Mouse (Mus musculus) limb, embryonic 14.5 days (tissue): ENCODE results near the gene Wdtc1. TPM values are rescaled to one million over a fixed set of nuclear protein-coding genes. Genes with fewer than 3 reads are reported as not detected.

Source experiments
- ATAC-seq: fragments of 200-750 bp; cut with Nextera tagmentation; 2 replicates; pipeline ENCODE4 v1.8.0; 2017; ENCODE audit warnings: low read depth, moderate number of reproducible peaks, moderate TSS enrichment; ENCODE audit not compliant: low FRiP score
- DNase-seq: peaks from one replicate; pipeline ENCODE4 v3.0.0-alpha.2; 2015; ENCODE audit warnings: low spot score
- H3K27ac ChIP-seq: fragments of 300-500 bp; sonication (generic); replicated peaks from 2 replicates; pipeline ENCODE4 v1.5.1; 2014; ENCODE audit warnings: low read depth, mild to moderate bottlenecking, low read length, moderate library complexity, mixed read lengths
- H3K27me3 ChIP-seq: fragments of 300-500 bp; sonication (generic); 2 replicates; pipeline ENCODE4 v1.6.1; 2014; ENCODE audit warnings: low read length, mixed read lengths; ENCODE audit not compliant: control insufficient read depth, insufficient read depth
- H3K36me3 ChIP-seq: fragments of 300-500 bp; sonication (generic); 2 replicates; pipeline ENCODE4 v1.6.1; 2014; ENCODE audit warnings: mild to moderate bottlenecking, low read length, moderate library complexity, mixed read lengths; ENCODE audit not compliant: control insufficient read depth, insufficient read depth
- H3K4me1 ChIP-seq: fragments of 300-500 bp; sonication (generic); 2 replicates; pipeline ENCODE4 v1.6.1; 2014; ENCODE audit warnings: antibody characterized with exemption, low read length, mixed read lengths; ENCODE audit not compliant: control insufficient read depth, insufficient read depth
- H3K4me2 ChIP-seq: fragments of 300-500 bp; sonication (generic); replicated peaks from 2 replicates; pipeline ENCODE4 v1.6.1; 2014; ENCODE audit warnings: low read depth, mild to moderate bottlenecking, low read length, moderate library complexity; ENCODE audit not compliant: severe bottlenecking
- H3K4me3 ChIP-seq: fragments of 300-500 bp; sonication (generic); replicated peaks from 2 replicates; pipeline ENCODE4 v1.5.1; 2014; ENCODE audit warnings: low read length
- H3K9ac ChIP-seq: fragments of 300-500 bp; sonication (generic); 2 replicates; pipeline ENCODE4 v1.6.1; 2014; ENCODE audit warnings: mild to moderate bottlenecking, low read depth, low read length, moderate library complexity; ENCODE audit not compliant: severe bottlenecking
- H3K9me3 ChIP-seq: fragments of 300-500 bp; sonication (generic); 2 replicates; pipeline ENCODE4 v1.6.1; 2016; ENCODE audit warnings: low read length; ENCODE audit not compliant: control insufficient read depth
- POLR2A ChIP-seq: fragments of 200-500 bp; IDR thresholded peaks from 2 replicates; pipeline ENCODE4 v1.8.0; 2012; ENCODE audit warnings: inconsistent platforms, mild to moderate bottlenecking, moderate library complexity, borderline replicate concordance; ENCODE audit not compliant: insufficient read depth, insufficient read length; ENCODE audit errors: extremely low read depth
- WGBS: fragments of 180-500 bp; shearing (Covaris S2); extraction: QIAGEN DNeasy Blood & Tissue Kit; methylation state at CpG from one replicate; pipeline ENCODE4 v1.1.7; 2014; 5-methylcytosine and 5-hydroxymethylcytosine counted together
- polyA plus RNA-seq, 2 experiments: library from polyadenylated mRNA; depleted of rRNA in 1 of 2; stranded (reverse) in 1 of 2; unstranded in 1 of 2; fragments of >200 nt; fragmentation: Nextera tagmentation in 1 of 2; extraction: Ambion mirVana in 1 of 2; gene quantifications; 2 replicates each; pipeline versions ENCODE4 v1.2.1 to v1.2.3; 2012 to 2014

Gene Wdtc1
- polyA plus RNA-seq, 2 experiments: 17.6 to 27.8 TPM

- ATAC-seq: no peak
- WGBS: 82% methylated on average over 8 of the region's 8 CpGs
Measured at GRCm38 (mm10) chr4:133314896-133315295, 38.4 kb downstream of the Wdtc1 start.

GRCm38 (mm10) chr4:133309948-133310347 lies 43.3 kb downstream of the Wdtc1 start:
- Histone ChIP-seq H3K36me3 (peaks cover 23% of the 10 kb centered on the region), H3K4me1 (no peaks in the 10 kb centered on the region), H3K9ac (no peak overlapping the region), H3K4me2 (no peak overlapping the region), H3K9me3 (no peaks in the 10 kb centered on the region), H3K4me3 (no peak overlapping the region), H3K27ac (no peak overlapping the region), H3K27me3 (no peaks in the 10 kb centered on the region)
- DNase-seq (peak; percentile 86), ATAC-seq (peak; percentile 50; the same call in 1 of the 2 replicates)
- no peak for TF ChIP-seq POLR2A
- 0% methylated on average over 3 of the region's 3 CpGs for WGBS

More at GRCm38 (mm10) chr4:133314896-133315295, 38.4 kb downstream of the Wdtc1 start:
- no peaks in the 10 kb centered on the region for H3K9me3 ChIP-seq
- no peak for DNase-seq
- H3K36me3 ChIP-seq: peaks cover 15% of the 10 kb centered on the region; the same call in 1 of the 2 replicates
- no peaks in the 10 kb centered on the region for H3K27me3 ChIP-seq
- H3K27ac ChIP-seq: no peak overlapping the region
- no peak overlapping the region for H3K9ac ChIP-seq
- no peak for TF ChIP-seq POLR2A
- no peaks in the 10 kb centered on the region for H3K4me1 ChIP-seq
- no peak overlapping the region for H3K4me2 ChIP-seq
- H3K4me3 ChIP-seq: no peak overlapping the region

DNA sequence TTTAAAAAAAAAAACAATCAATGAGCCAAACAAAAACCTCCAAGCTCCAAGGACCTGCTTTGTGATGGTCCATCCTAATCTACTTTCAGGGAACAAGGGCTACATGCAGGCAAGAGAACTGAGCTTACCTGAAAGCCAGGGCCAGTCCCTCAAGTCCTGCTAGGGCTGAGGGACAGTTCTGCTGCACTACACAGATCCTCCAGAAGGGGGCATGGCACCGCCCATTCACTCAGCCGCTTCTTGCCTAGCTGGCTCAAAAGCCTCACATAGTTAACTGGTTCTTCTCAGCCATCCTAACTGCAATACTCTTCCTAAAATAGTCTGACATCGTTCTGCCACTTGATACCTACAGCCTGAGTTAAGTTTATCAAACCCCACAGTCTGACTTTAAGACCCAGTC lies 46.0 kb downstream of the Wdtc1 start:
- TF ChIP-seq POLR2A: no peak
- Histone ChIP-seq H3K4me1 (no peaks in the 10 kb centered on the region), H3K36me3 (peaks cover 39% of the 10 kb centered on the region), H3K27me3 (no peaks in the 10 kb centered on the region), H3K27ac (no peak overlapping the region), H3K4me2 (no peak overlapping the region), H3K9ac (no peak overlapping the region), H3K4me3 (no peak overlapping the region), H3K9me3 (no peaks in the 10 kb centered on the region)
- WGBS: 39% methylated on average over 3 of the region's 3 CpGs
- DNase-seq (peak; percentile 17), ATAC-seq (no peak)

DNA sequence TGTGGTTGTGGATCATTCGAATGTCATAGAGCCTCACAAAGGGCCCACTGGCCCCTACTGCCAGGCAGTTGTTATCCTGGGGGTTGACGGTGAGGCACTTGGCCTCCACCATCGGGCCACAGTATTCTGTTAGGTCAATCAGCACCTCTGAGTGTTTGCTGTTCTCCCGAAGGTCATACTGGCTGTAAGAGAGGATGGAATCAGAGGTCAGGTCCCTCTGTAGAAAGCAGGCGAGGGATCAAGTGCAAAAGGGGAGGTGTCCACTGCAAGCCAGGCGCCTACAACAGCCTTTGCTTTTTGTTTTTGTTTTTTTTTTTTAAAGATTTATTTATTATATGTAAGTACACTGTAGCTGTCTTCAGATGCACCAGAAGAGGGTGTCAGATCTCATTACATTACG lies 47.5 kb downstream of the Wdtc1 start:
- no peaks in the 10 kb centered on the region for H3K9me3 ChIP-seq
- no peak for ATAC-seq
- no peak overlapping the region for H3K4me3 ChIP-seq
- H3K9ac ChIP-seq: no peak overlapping the region
- TF ChIP-seq POLR2A: no peak
- WGBS: 87% methylated on average over 7 of the region's 7 CpGs
- H3K4me1 ChIP-seq: no peaks in the 10 kb centered on the region
- H3K27me3 ChIP-seq: no peaks in the 10 kb centered on the region
- H3K27ac ChIP-seq: no peak overlapping the region
- no peak overlapping the region for H3K4me2 ChIP-seq
- peaks cover 46% of the 10 kb centered on the region for H3K36me3 ChIP-seq
- no peak for DNase-seq

DNA sequence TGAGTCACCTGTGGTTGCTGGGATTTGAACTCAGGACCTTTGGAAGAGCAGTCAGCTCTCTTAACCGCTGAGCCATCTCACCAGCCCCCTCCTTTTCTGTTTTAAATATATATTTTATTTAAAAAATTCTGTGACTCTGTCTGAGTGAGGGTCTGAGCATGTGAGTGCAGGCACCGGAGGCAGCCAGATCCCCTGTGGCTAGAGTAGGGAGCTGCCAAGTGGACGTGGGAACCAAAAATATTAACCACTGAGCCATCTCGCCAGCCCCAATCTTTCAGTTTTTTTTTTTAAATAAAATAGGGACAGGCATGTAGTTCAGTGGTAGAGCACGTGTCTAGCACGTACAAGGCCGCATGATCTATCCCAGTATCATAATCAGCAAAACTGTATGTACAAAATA lies 48.5 kb downstream of the Wdtc1 start:
- WGBS: 88% methylated on average over 7 of the region's 7 CpGs
- TF ChIP-seq POLR2A: no peak
- no peak for DNase-seq
- Histone ChIP-seq H3K4me2 (no peak overlapping the region), H3K4me1 (no peaks in the 10 kb centered on the region), H3K9me3 (no peaks in the 10 kb centered on the region), H3K9ac (no peak overlapping the region), H3K36me3 (peaks cover 57% of the 10 kb centered on the region), H3K4me3 (no peak overlapping the region), H3K27ac (no peak overlapping the region), H3K27me3 (no peaks in the 10 kb centered on the region)
- no peak for ATAC-seq

DNA sequence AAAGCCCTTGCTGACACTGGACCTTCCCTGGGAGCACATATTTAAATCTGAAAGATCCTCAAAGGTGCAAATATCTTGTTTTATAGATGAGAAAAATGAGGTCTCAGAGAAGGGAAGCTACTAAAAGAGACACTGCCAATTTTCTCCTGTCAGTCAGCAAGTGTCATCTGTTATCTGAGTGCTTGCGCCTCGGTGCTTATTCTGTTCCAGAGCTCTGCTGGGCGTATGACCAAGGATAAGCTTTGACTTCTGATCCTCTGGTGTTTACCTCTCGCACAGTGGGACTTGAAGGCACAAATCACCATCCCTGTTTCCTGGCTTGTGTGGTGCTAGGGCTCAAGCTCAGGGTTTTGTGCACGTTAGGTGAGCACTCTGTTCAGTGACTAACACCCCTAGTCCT lies 50.6 kb downstream of the Wdtc1 start:
- Histone ChIP-seq H3K4me1 (peaks cover 4% of the 10 kb centered on the region; the same call in 1 of the 2 replicates), H3K27me3 (no peaks in the 10 kb centered on the region), H3K9ac (no peak overlapping the region), H3K36me3 (peaks cover 54% of the 10 kb centered on the region), H3K27ac (no peak overlapping the region), H3K4me3 (no peak overlapping the region), H3K9me3 (no peaks in the 10 kb centered on the region), H3K4me2 (no peak overlapping the region)
- no peak for TF ChIP-seq POLR2A
- DNase-seq (no peak), ATAC-seq (no peak)
- WGBS: 92% methylated on average over 5 of the region's 5 CpGs
